Mouse (Mus musculus): ENCODE measurements at regions not wholly inside any gene's neighbourhood (a gene's known extent, or its start where the extent isn't known, plus 50 kb on each side); places are given as distances from the start of the nearest gene placed in this dataset.

DNA sequence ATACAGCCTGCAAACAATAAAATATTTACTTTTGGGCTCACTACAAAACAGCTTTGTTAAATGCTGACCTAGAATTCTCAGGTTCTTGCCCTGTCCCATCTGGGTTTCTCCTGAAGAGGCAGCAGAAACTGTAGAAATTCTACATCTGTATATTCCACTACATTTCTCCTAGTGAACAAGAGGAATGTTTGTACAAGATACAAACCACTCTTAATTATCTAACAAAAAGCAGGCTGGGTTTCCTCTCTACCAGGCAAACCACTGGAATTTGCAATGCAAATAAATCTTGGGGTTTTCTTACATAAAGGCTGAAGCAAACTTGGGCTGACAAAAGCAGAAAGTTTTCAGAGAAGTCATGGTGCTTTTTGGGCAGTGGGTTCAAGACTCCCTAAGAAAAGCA is 67.7 kb upstream of the Magi3 start:
- H3K27me3 ChIP-seq (replicated peaks; ENCODE audit: insufficient read depth, low read length) = no peaks in the 10 kb centered on the region
- peak; percentile 27 for DNase-seq (ENCODE audit: low spot score)
- peak overlapping the region; percentile 57 for H3K27ac ChIP-seq (ENCODE audit: low read length)
- H3K9me3 ChIP-seq (ENCODE audit: low read length) = no peaks in the 10 kb centered on the region
- TF ChIP-seq EP300 (IDR thresholded peaks at IDR 0.05) (peak; percentile 72), CTCF (IDR thresholded peaks at IDR 0.05) (no peak)
- H3K4me1 ChIP-seq (ENCODE audit: insufficient read depth, low read depth, low read length) = no peaks in the 10 kb centered on the region
- no peak overlapping the region for H3K4me3 ChIP-seq (ENCODE audit: low read depth, low read length)
- no peaks in the 10 kb centered on the region for H3K36me3 ChIP-seq (ENCODE audit: insufficient read depth, low read length)
- no peak overlapping the region for H3K9ac ChIP-seq (replicated peaks; ENCODE audit: low read depth)
- no peak overlapping the region for H3K4me2 ChIP-seq (replicated peaks; ENCODE audit: low read depth, low read length)
- ATAC-seq = no peak; the same call in 1 of the 2 replicates

DNA sequence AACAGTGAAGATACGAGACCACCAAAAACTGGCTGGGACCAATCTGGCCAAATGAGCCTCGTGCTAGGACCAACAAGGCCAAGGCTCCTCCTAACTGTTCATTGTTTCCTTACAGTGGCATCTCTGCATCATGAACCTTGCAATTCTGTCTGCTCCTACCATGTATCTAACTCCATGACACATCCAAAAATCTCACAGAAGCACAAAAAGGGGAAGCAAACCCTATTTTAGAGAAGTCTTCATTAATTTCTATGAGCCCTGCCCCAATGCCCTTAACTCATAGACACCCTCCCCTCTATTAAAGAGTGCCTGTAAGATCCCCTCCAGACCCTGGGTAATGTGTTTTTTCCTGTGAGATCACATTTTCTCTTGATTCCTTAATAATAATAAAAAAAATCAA is 64.8 kb upstream of the Magi3 start:
- no peaks in the 10 kb centered on the region for H3K9me3 ChIP-seq (ENCODE audit: low read length)
- H3K4me1 ChIP-seq (ENCODE audit: insufficient read depth, low read depth, low read length) = no peaks in the 10 kb centered on the region
- H3K9ac ChIP-seq (replicated peaks; ENCODE audit: low read depth) = no peak overlapping the region
- H3K36me3 ChIP-seq (ENCODE audit: insufficient read depth, low read length) = no peaks in the 10 kb centered on the region
- DNase-seq (ENCODE audit: low spot score) (no peak), ATAC-seq (no peak)
- H3K27ac ChIP-seq (ENCODE audit: low read length) = no peak overlapping the region
- no peak overlapping the region for H3K4me3 ChIP-seq (ENCODE audit: low read depth, low read length)
- H3K4me2 ChIP-seq (replicated peaks; ENCODE audit: low read depth, low read length) = no peak overlapping the region
- H3K27me3 ChIP-seq (replicated peaks; ENCODE audit: insufficient read depth, low read length) = no peaks in the 10 kb centered on the region
- TF ChIP-seq CTCF (IDR thresholded peaks at IDR 0.05) = no peak
- TF ChIP-seq EP300 (IDR thresholded peaks at IDR 0.05) = no peak
- WGBS = 91% methylated on average over 2 of the region's 2 CpGs

DNA sequence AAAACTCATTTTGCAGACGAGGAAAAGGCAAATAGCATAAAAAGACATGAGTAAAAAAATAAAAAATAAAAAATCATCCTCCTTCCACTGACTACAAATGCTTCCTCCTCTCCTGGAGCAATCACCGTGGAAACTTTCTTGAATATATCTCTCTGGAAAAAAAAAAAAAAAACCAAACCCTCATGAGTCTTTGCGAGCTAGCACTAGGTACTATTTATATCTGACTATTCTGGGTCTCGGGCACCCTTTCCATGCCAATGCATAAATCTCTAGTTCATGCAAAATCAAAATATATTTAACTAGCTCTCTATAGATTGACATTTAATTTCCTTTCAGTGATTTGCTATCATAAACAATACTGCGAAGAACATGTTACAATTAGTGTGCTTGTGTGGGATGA is 63.7 kb upstream of the Magi3 start:
- WGBS = 54% methylated on average over 5 of the region's 5 CpGs
- no peak for ATAC-seq
- no peaks in the 10 kb centered on the region for H3K27me3 ChIP-seq (replicated peaks; ENCODE audit: insufficient read depth, low read length)
- no peaks in the 10 kb centered on the region for H3K9me3 ChIP-seq (ENCODE audit: low read length)
- H3K27ac ChIP-seq (ENCODE audit: low read length) = no peak overlapping the region
- H3K4me1 ChIP-seq (ENCODE audit: insufficient read depth, low read depth, low read length) = no peaks in the 10 kb centered on the region
- no peak for DNase-seq (ENCODE audit: low spot score)
- no peak overlapping the region for H3K4me2 ChIP-seq (replicated peaks; ENCODE audit: low read depth, low read length)
- H3K36me3 ChIP-seq (ENCODE audit: insufficient read depth, low read length) = no peaks in the 10 kb centered on the region
- H3K9ac ChIP-seq (replicated peaks; ENCODE audit: low read depth) = no peak overlapping the region
- TF ChIP-seq CTCF (IDR thresholded peaks at IDR 0.05) (no peak), EP300 (IDR thresholded peaks at IDR 0.05) (no peak)
- no peak overlapping the region for H3K4me3 ChIP-seq (ENCODE audit: low read depth, low read length)

DNA sequence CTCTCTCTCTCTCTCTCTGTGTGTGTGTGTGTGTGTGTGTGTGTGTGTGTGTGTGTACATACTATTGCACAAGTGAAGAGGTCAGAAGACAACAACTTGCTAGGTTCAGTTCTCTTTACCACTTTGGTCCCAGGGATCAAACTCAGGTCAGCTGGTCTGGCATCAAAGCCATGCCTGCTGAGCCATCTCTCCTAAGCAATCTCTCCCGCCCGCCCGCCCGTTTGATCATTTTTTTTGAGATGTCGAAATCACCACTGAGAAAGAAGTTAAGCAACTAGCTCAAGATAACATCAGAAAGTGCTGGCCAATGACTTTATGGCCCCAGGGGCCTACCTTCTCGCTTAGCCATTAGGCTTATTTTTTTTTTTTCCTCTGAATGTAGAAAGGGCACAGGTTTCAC is 59.3 kb upstream of the Magi3 start:
- ATAC-seq = peak; percentile 23; the same call in 1 of the 2 replicates

DNA sequence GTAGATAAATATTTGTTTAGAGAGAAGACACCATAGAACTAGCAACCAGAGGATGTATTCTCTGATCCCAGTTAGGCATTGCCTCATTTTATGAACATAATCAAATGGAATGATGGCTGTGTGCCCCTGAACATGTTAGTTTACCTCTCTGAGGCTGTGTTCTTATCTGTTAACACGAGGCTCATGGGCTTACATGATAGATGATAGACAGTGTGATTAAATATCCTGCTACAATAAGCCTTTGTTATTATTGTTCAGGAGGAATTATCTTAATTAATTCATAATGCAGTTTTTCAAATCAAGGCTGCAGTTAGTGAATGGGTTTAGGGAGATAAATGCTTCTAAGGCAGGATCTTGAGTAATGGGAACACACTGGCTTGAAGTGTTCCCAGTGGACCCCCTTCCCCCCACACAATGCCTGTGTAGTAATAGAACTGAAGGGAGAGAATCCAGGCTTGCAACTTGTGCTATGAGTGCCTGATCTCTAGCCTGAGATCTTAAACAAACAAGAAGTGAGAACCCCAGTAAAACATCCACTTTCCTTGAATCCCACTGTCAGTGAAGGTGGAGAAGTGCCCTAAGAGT is 54.6 kb upstream of the Magi3 start:
- Histone ChIP-seq H3K4me1 (ENCODE audit: insufficient read depth, low read depth, low read length) (no peaks in the 10 kb centered on the region; the same call in 1 of the 2 replicates), H3K27me3 (replicated peaks; ENCODE audit: insufficient read depth, low read length) (no peaks in the 10 kb centered on the region), H3K27ac (ENCODE audit: low read length) (no peak overlapping the region), H3K4me3 (ENCODE audit: low read depth, low read length) (no peak overlapping the region), H3K9ac (replicated peaks; ENCODE audit: low read depth) (no peak overlapping the region), H3K9me3 (ENCODE audit: low read length) (no peaks in the 10 kb centered on the region), H3K36me3 (ENCODE audit: insufficient read depth, low read length) (no peaks in the 10 kb centered on the region), H3K4me2 (replicated peaks; ENCODE audit: low read depth, low read length) (no peak overlapping the region)
- WGBS = 14% methylated on average over 1 of the region's 1 CpGs
- no peak for DNase-seq (ENCODE audit: low spot score)
- no peak for TF ChIP-seq CTCF (IDR thresholded peaks at IDR 0.05)
- TF ChIP-seq EP300 (IDR thresholded peaks at IDR 0.05) = no peak
- no peak for ATAC-seq

More for the DNA sequence above, 59.3 kb upstream of the Magi3 start:
- WGBS = 44% methylated on average over 6 of the region's 6 CpGs
- peak; percentile 59 for DNase-seq (ENCODE audit: low spot score)
- H3K4me2 ChIP-seq (replicated peaks; ENCODE audit: low read depth, low read length) = no peak overlapping the region
- H3K9ac ChIP-seq (replicated peaks; ENCODE audit: low read depth) = no peak overlapping the region
- H3K27ac ChIP-seq (ENCODE audit: low read length) = no peak overlapping the region
- TF ChIP-seq CTCF (IDR thresholded peaks at IDR 0.05) (no peak), EP300 (IDR thresholded peaks at IDR 0.05) (no peak)
- H3K36me3 ChIP-seq (ENCODE audit: insufficient read depth, low read length) = no peaks in the 10 kb centered on the region
- H3K4me3 ChIP-seq (ENCODE audit: low read depth, low read length) = no peak overlapping the region
- no peaks in the 10 kb centered on the region for H3K27me3 ChIP-seq (replicated peaks; ENCODE audit: insufficient read depth, low read length)
- H3K9me3 ChIP-seq (ENCODE audit: low read length) = no peaks in the 10 kb centered on the region
- no peaks in the 10 kb centered on the region; the same call in 1 of the 2 replicates for H3K4me1 ChIP-seq (ENCODE audit: insufficient read depth, low read depth, low read length)

DNA sequence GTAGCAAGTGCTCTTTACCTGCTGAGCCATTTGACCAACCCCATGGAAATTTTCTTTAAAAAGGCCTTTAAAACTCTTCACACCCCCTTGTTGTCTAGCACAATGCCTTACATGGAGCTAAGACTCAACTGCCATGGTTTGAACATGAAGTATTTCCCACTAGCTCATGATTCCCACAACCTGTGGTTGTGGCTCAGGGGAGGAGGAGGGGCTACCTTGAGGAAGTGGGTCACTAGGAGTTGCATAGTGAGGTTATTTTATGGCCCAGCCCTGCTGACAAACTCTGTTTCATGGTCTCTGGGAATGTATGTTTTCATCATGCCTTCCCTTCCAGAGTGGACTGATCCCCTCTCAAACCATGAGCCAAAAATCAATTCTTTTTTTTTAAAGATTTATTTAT is 53.9 kb upstream of the Magi3 start:
- ATAC-seq (no peak), DNase-seq (ENCODE audit: low spot score) (no peak)
- Histone ChIP-seq H3K27me3 (replicated peaks; ENCODE audit: insufficient read depth, low read length) (no peaks in the 10 kb centered on the region), H3K4me2 (replicated peaks; ENCODE audit: low read depth, low read length) (no peak overlapping the region), H3K27ac (ENCODE audit: low read length) (no peak overlapping the region), H3K9ac (replicated peaks; ENCODE audit: low read depth) (no peak overlapping the region), H3K36me3 (ENCODE audit: insufficient read depth, low read length) (no peaks in the 10 kb centered on the region), H3K4me3 (ENCODE audit: low read depth, low read length) (no peak overlapping the region), H3K9me3 (ENCODE audit: low read length) (no peaks in the 10 kb centered on the region), H3K4me1 (ENCODE audit: insufficient read depth, low read depth, low read length) (no peaks in the 10 kb centered on the region; the same call in 1 of the 2 replicates)
- no peak for TF ChIP-seq EP300 (IDR thresholded peaks at IDR 0.05)
- no peak for TF ChIP-seq CTCF (IDR thresholded peaks at IDR 0.05)

All from lung, postnatal 0 days (tissue).